Mouse (Mus musculus) C2C12 (cell line): Measurements from ENCODE around the gene Slc30a9.

Experiments
- CTCF ChIP-seq: IDR thresholded peaks from one replicate; pipeline ENCODE4 v1.5.1; 2011; ENCODE audit not compliant: control insufficient read depth, insufficient read depth, insufficient read length
- MAX ChIP-seq: IDR thresholded peaks from one replicate; pipeline ENCODE4 v1.6.1; 2011; ENCODE audit warnings: mild to moderate bottlenecking, control low read depth

- TF ChIP-seq MAX, result no peak
- no peak for TF ChIP-seq CTCF
These were observed 15.0 kb downstream of the Slc30a9 start for GRCm38 (mm10) chr5:67321656-67322268.
